Mouse (Mus musculus) cerebellum, adult 2 months (tissue): Measurements from ENCODE around the gene Ywhaq. TPM values are rescaled to one million over a fixed set of nuclear protein-coding genes. Genes with fewer than 3 reads are reported as not detected.

Experiments
- DNase-seq, 2 experiments: peaks; one replicate each; pipeline ENCODE4 v3.0.0; 2021
- H3K27ac ChIP-seq: fragments of 200-500 bp; 2 replicates; pipeline ENCODE4 v1.5.1; 2012; ENCODE audit warnings: low read length, control low read depth, inconsistent platforms; ENCODE audit not compliant: insufficient read depth
- H3K27me3 ChIP-seq: fragments of 200-500 bp; 2 replicates; pipeline ENCODE4 v1.6.1; 2012; ENCODE audit warnings: inconsistent platforms, mild to moderate bottlenecking, low read length, moderate library complexity; ENCODE audit not compliant: control insufficient read depth, insufficient read depth
- H3K4me1 ChIP-seq: fragments of 200-500 bp; 2 replicates; pipeline ENCODE4 v1.6.1; 2011; ENCODE audit warnings: low read length; ENCODE audit not compliant: control insufficient read depth, insufficient read depth
- H3K4me3 ChIP-seq: fragments of 200-500 bp; replicated peaks from 2 replicates; pipeline ENCODE3; 2011; ENCODE audit warnings: mild to moderate bottlenecking, low read depth, low read length, control low read depth; ENCODE audit not compliant: insufficient read depth
- CTCF ChIP-seq: fragments of 200-500 bp; IDR thresholded peaks from 2 replicates; pipeline ENCODE4 v1.5.1; 2011; ENCODE audit warnings: low read depth, mild to moderate bottlenecking, control low read depth, low read length, moderate library complexity, borderline replicate concordance; ENCODE audit not compliant: insufficient read depth
- POLR2A ChIP-seq: fragments of 200-500 bp; IDR thresholded peaks from 2 replicates; pipeline ENCODE4 v1.6.1; 2011; ENCODE audit warnings: low read length, control low read depth, borderline replicate concordance; ENCODE audit not compliant: insufficient read depth
- WGBS: fragments of 180-500 bp; shearing (Covaris S2); methylation state at CpG from one replicate; pipeline ENCODE4 v1.1.7; 2018; 5-methylcytosine and 5-hydroxymethylcytosine counted together
- polyA plus RNA-seq: library from polyadenylated mRNA; depleted of rRNA; stranded (reverse); fragments of >200 nt; gene quantifications from 2 replicates; pipeline ENCODE4 v1.2.3, GENCODE M21; 2012; rRNA removed

Ywhaq gene
- 426 and 436 TPM in 2 replicates for polyA plus RNA-seq

GRCm38 (mm10) chr12:21417100-21418070 lies at the start of gene Ywhaq:
TSS of gene Ywhaq (minus strand) at chr12:21417637.
- under 1% methylated on average over 103 of the region's 103 CpGs for WGBS
- Histone ChIP-seq H3K4me3 (peak within 1 kb of the TSS; percentile 87), H3K27me3 (no peaks in the 10 kb centered on the region), H3K27ac (peak within 1 kb of the TSS; percentile 96), H3K4me1 (0 out of 2 replicates have a peak, but pooled peaks cover under 1% of the 10 kb centered on the region)
- DNase-seq, result peak; percentile 98 to 99
- TF ChIP-seq POLR2A (peak; percentile 83), CTCF (no peak)

GRCm38 (mm10) chr12:21463448-21463891 lies 46.0 kb upstream of the Ywhaq start:
- H3K4me3 ChIP-seq, result no peak overlapping the region
- TF ChIP-seq POLR2A (no peak), CTCF (no peak)
- WGBS, result 47% methylated on average over 5 of the region's 5 CpGs
- no peak for DNase-seq
- no peaks in the 10 kb centered on the region for H3K27me3 ChIP-seq
- H3K4me1 ChIP-seq, result no peaks in the 10 kb centered on the region
- H3K27ac ChIP-seq, result no peak overlapping the region

- no peaks in the 10 kb centered on the region for H3K4me1 ChIP-seq
- H3K27ac ChIP-seq, result no peak overlapping the region
- no peak overlapping the region for H3K4me3 ChIP-seq
- no peak for DNase-seq
- H3K27me3 ChIP-seq, result no peaks in the 10 kb centered on the region
- WGBS, result 78% methylated on average over 3 of the region's 3 CpGs
- no peak for TF ChIP-seq CTCF
- no peak for TF ChIP-seq POLR2A
Measured at GRCm38 (mm10) chr12:21462658-21463057, 45.2 kb upstream of the Ywhaq start.

GRCm38 (mm10) chr12:21459681-21460080 lies 42.2 kb upstream of the Ywhaq start:
- 93% methylated on average over 4 of the region's 4 CpGs for WGBS
- Histone ChIP-seq H3K4me3 (no peak overlapping the region), H3K27ac (no peak overlapping the region), H3K27me3 (no peaks in the 10 kb centered on the region), H3K4me1 (no peaks in the 10 kb centered on the region)
- no peak for DNase-seq
- TF ChIP-seq CTCF (no peak), POLR2A (no peak)

- 97% methylated on average over 1 of the region's 1 CpGs for WGBS
Measured at GRCm38 (mm10) chr12:21456021-21456420, 38.6 kb upstream of the Ywhaq start.

GRCm38 (mm10) chr12:21451752-21452151 lies 34.3 kb upstream of the Ywhaq start:
- no peak for TF ChIP-seq CTCF

More at GRCm38 (mm10) chr12:21456021-21456420, 38.6 kb upstream of the Ywhaq start:
- no peak for TF ChIP-seq CTCF
- no peak for TF ChIP-seq POLR2A
- Histone ChIP-seq H3K4me1 (no peaks in the 10 kb centered on the region), H3K27ac (no peak overlapping the region), H3K4me3 (no peak overlapping the region), H3K27me3 (no peaks in the 10 kb centered on the region)
- no peak for DNase-seq

GRCm38 (mm10) chr12:21451351-21451750 lies 33.9 kb upstream of the Ywhaq start:
- Histone ChIP-seq H3K4me1 (no peaks in the 10 kb centered on the region), H3K4me3 (no peak overlapping the region), H3K27ac (no peak overlapping the region), H3K27me3 (no peaks in the 10 kb centered on the region)
- DNase-seq, result no peak
- no peak for TF ChIP-seq CTCF
- TF ChIP-seq POLR2A, result no peak
- 96% methylated on average over 2 of the region's 2 CpGs for WGBS

More at GRCm38 (mm10) chr12:21451752-21452151, 34.3 kb upstream of the Ywhaq start:
- Histone ChIP-seq H3K4me3 (no peak overlapping the region), H3K27me3 (no peaks in the 10 kb centered on the region), H3K27ac (no peak overlapping the region), H3K4me1 (no peaks in the 10 kb centered on the region)
- DNase-seq, result no peak
- WGBS, result 33% methylated on average over 1 of the region's 1 CpGs

- no peak overlapping the region for H3K4me3 ChIP-seq
- peak; percentile 44 to 61 for DNase-seq
- H3K27me3 ChIP-seq, result no peaks in the 10 kb centered on the region
- no peak overlapping the region for H3K27ac ChIP-seq
- 53% methylated on average over 3 of the region's 3 CpGs for WGBS
- no peak for TF ChIP-seq POLR2A
- TF ChIP-seq CTCF, result no peak
- H3K4me1 ChIP-seq, result peaks cover 9% of the 10 kb centered on the region; the same call in 1 of the 2 replicates
Measured at GRCm38 (mm10) chr12:21443783-21444182, 26.3 kb upstream of the Ywhaq start.

- H3K4me3 ChIP-seq, result no peak overlapping the region
- no peak for TF ChIP-seq CTCF
- no peak for TF ChIP-seq POLR2A
- no peak overlapping the region for H3K27ac ChIP-seq
- H3K27me3 ChIP-seq, result no peaks in the 10 kb centered on the region
- peaks cover 9% of the 10 kb centered on the region; the same call in 1 of the 2 replicates for H3K4me1 ChIP-seq
- 71% methylated on average over 1 of the region's 1 CpGs for WGBS
- DNase-seq, result no peak
Measured at GRCm38 (mm10) chr12:21441870-21442269, 24.4 kb upstream of the Ywhaq start.
